Mouse (Mus musculus) bone marrow, adult 2 months (tissue): ENCODE results near the gene Eif2s1. TPM values are rescaled to one million over a fixed set of nuclear protein-coding genes. Genes with fewer than 3 reads are reported as not detected.
"Not testable (repeated sequence)": the region's sequence is repeated elsewhere in the genome, so short reads cannot be mapped to it uniquely, and the experiment has no call there.

Experiments
- H3K27ac ChIP-seq: fragments of 200-500 bp; 2 replicates; pipeline ENCODE4 v1.5.1; 2012; ENCODE audit warnings: low read depth, mild to moderate bottlenecking, control low read depth, inconsistent platforms, low read length; ENCODE audit not compliant: control insufficient read depth, poor library complexity, insufficient read depth
- H3K4me1 ChIP-seq: fragments of 200-500 bp; 2 replicates; pipeline ENCODE4 v1.6.1; 2011; ENCODE audit warnings: low read length; ENCODE audit not compliant: control insufficient read depth, insufficient read depth
- H3K4me3 ChIP-seq: fragments of 200-500 bp; replicated peaks from 2 replicates; pipeline ENCODE3; 2011; ENCODE audit warnings: mild to moderate bottlenecking, low read depth, low read length, control low read depth; ENCODE audit not compliant: control insufficient read depth
- CTCF ChIP-seq: fragments of 200-500 bp; IDR thresholded peaks from 2 replicates; pipeline ENCODE4 v1.5.1; 2011; ENCODE audit warnings: low read length, control low read depth; ENCODE audit not compliant: control insufficient read depth, insufficient read depth
- POLR2A ChIP-seq: fragments of 200-500 bp; IDR thresholded peaks from 2 replicates; pipeline ENCODE4 v1.6.1; 2011; ENCODE audit warnings: low read depth, mild to moderate bottlenecking, control low read depth, low read length, borderline replicate concordance; ENCODE audit not compliant: control insufficient read depth
- WGBS: fragments of 180-500 bp; shearing (Covaris S2); methylation state at CpG from one replicate; pipeline ENCODE4 v1.1.7; 2018; 5-methylcytosine and 5-hydroxymethylcytosine counted together
- polyA plus RNA-seq: library from polyadenylated mRNA; stranded (reverse); fragments of >200 nt; gene quantifications from 2 replicates; pipeline ENCODE4 v1.2.4, GENCODE M21; 2011; ENCODE audit warnings: low replicate concordance; ENCODE audit not compliant: missing spikeins, insufficient read depth, insufficient read length

Eif2s1 gene
- polyA plus RNA-seq, 1 experiment, result 43.2 TPM

GRCm38 (mm10) chr12:78918227-78919078 lies 56.8 kb downstream of the Eif2s1 start:
- Histone ChIP-seq H3K27ac (no peak overlapping the region), H3K4me3 (no peak overlapping the region), H3K4me1 (peaks cover 1% of the 10 kb centered on the region; the same call in 1 of the 2 replicates)
- 12% methylated on average over 11 of the region's 11 CpGs for WGBS
- TF ChIP-seq CTCF (peak; percentile 88), POLR2A (no peak)

- TF ChIP-seq POLR2A (no peak), CTCF (peak; percentile 71)
- H3K4me1 ChIP-seq, result peaks cover 1% of the 10 kb centered on the region; the same call in 1 of the 2 replicates
- no peak overlapping the region for H3K27ac ChIP-seq
- H3K4me3 ChIP-seq, result no peak overlapping the region
- WGBS, result 17% methylated on average over 16 of the region's 16 CpGs
These were observed 57.6 kb downstream of the Eif2s1 start for GRCm38 (mm10) chr12:78919079-78919712.

- 92% methylated on average over 4 of the region's 4 CpGs for WGBS
- H3K27ac ChIP-seq, result no peak overlapping the region
- no peak for TF ChIP-seq CTCF
- no peak for TF ChIP-seq POLR2A
- no peak overlapping the region for H3K4me3 ChIP-seq
- peaks cover 1% of the 10 kb centered on the region; the same call in 1 of the 2 replicates for H3K4me1 ChIP-seq
These were observed 59.8 kb downstream of the Eif2s1 start for GRCm38 (mm10) chr12:78921421-78921820.

GRCm38 (mm10) chr12:78922058-78922457 lies 60.4 kb downstream of the Eif2s1 start:
- TF ChIP-seq CTCF (no peak), POLR2A (no peak)
- peaks cover 1% of the 10 kb centered on the region; the same call in 1 of the 2 replicates for H3K4me1 ChIP-seq
- WGBS, result 69% methylated on average over 3 of the region's 3 CpGs
- no peak overlapping the region for H3K4me3 ChIP-seq
- H3K27ac ChIP-seq, result no peak overlapping the region

- peak overlapping the region; percentile 66 for H3K27ac ChIP-seq
- H3K4me1 ChIP-seq, H3K4me3 ChIP-seq: not testable (repeated sequence)
These were observed 61.4 kb downstream of the Eif2s1 start for GRCm38 (mm10) chr12:78922977-78923376.

- no peak for TF ChIP-seq POLR2A
- no peak for TF ChIP-seq CTCF
- H3K4me3 ChIP-seq, result no peak overlapping the region
- peaks cover 3% of the 10 kb centered on the region for H3K4me1 ChIP-seq
- WGBS, result 39% methylated on average over 7 of the region's 7 CpGs
- H3K27ac ChIP-seq, result peak overlapping the region; percentile 66
These were observed 62.0 kb downstream of the Eif2s1 start for GRCm38 (mm10) chr12:78923539-78924189.

- Histone ChIP-seq H3K4me1 (peaks cover 2% of the 10 kb centered on the region), H3K27ac (no peak overlapping the region), H3K4me3 (no peak overlapping the region)
- TF ChIP-seq POLR2A, result no peak
- no peak for TF ChIP-seq CTCF
- 66% methylated on average over 5 of the region's 5 CpGs for WGBS
These were observed 65.7 kb downstream of the Eif2s1 start for GRCm38 (mm10) chr12:78927287-78927686.

- TF ChIP-seq POLR2A, result no peak
- TF ChIP-seq CTCF, result no peak
- H3K4me1 ChIP-seq, result peaks cover 2% of the 10 kb centered on the region
- WGBS, result 76% methylated on average over 1 of the region's 1 CpGs
- no peak overlapping the region for H3K4me3 ChIP-seq
- H3K27ac ChIP-seq, result no peak overlapping the region
These were observed 68.3 kb downstream of the Eif2s1 start for GRCm38 (mm10) chr12:78929900-78930299.

- TF ChIP-seq POLR2A (no peak), CTCF (no peak)
- Histone ChIP-seq H3K27ac (no peak overlapping the region), H3K4me1 (no peaks in the 10 kb centered on the region), H3K4me3 (no peak overlapping the region)
- WGBS, result 75% methylated on average over 4 of the region's 4 CpGs
These were observed 74.9 kb downstream of the Eif2s1 start for GRCm38 (mm10) chr12:78936494-78936893.

Other genes with a start within 250 kb of the Eif2s1 start
- 3.4 TPM in 1 of 2 replicates, not detected in the other for gene Fam71d, start 170.3 kb upstream of the Eif2s1 start, polyA plus RNA-seq
- gene Mpp5, start 112.9 kb upstream of the Eif2s1 start, polyA plus RNA-seq, result 4.3 and 9.1 TPM in 2 replicates
- 50.6 and 79.5 TPM in 2 replicates for gene Atp6v1d, start 181 bp upstream of the Eif2s1 start, polyA plus RNA-seq
- gene Plek2, start 45.1 kb downstream of the Eif2s1 start, polyA plus RNA-seq, result 4.1 and 6.2 TPM in 2 replicates
- gene Tmem229b, start 145.8 kb downstream of the Eif2s1 start, polyA plus RNA-seq, result 6.2 and 18.7 TPM in 2 replicates
- 0.36 and 1.1 TPM in 2 replicates for gene Plekhh1, start 167.3 kb downstream of the Eif2s1 start, polyA plus RNA-seq
- gene Pigh, start 227.8 kb downstream of the Eif2s1 start, polyA plus RNA-seq, result 0.57 and 3.6 TPM in 2 replicates